Mouse (Mus musculus) lung, embryonic 16.5 days (tissue): ENCODE measurements around the gene Rapgef4. TPM values are rescaled to one million over a fixed set of nuclear protein-coding genes. Genes with fewer than 3 reads are reported as not detected.

Experiments
- ATAC-seq: fragments of 200-750 bp; cut with Nextera tagmentation; 2 replicates; pipeline ENCODE4 v1.8.0; 2017; ENCODE audit warnings: low read depth, mild to moderate bottlenecking, moderate library complexity
- H3K27ac ChIP-seq: fragments of 300-500 bp; sonication (generic); 2 replicates; pipeline ENCODE4 v1.5.1; 2014; ENCODE audit warnings: mild to moderate bottlenecking, control low read depth, low read length
- H3K27me3 ChIP-seq: fragments of 300-500 bp; sonication (generic); 2 replicates; pipeline ENCODE4 v1.6.1; 2014; ENCODE audit warnings: low read depth, low read length, mixed read lengths; ENCODE audit not compliant: control insufficient read depth, insufficient read depth
- H3K36me3 ChIP-seq: fragments of 300-500 bp; sonication (generic); 2 replicates; pipeline ENCODE4 v1.6.1; 2014; ENCODE audit warnings: low read length; ENCODE audit not compliant: control insufficient read depth, insufficient read depth
- H3K4me1 ChIP-seq: fragments of 300-500 bp; sonication (generic); replicated peaks from 2 replicates; pipeline ENCODE4 v1.6.1; 2014; ENCODE audit warnings: low read length, mixed read lengths; ENCODE audit not compliant: control insufficient read depth, insufficient read depth
- H3K4me2 ChIP-seq: fragments of 300-500 bp; sonication (generic); 2 replicates; pipeline ENCODE4 v1.6.1; 2014; ENCODE audit warnings: low read depth, low read length, control low read depth
- H3K4me3 ChIP-seq: fragments of 300-500 bp; sonication (generic); 2 replicates; pipeline ENCODE4 v1.5.1; 2014; ENCODE audit warnings: mild to moderate bottlenecking, low read length, control low read depth
- H3K9ac ChIP-seq: fragments of 300-500 bp; sonication (generic); 2 replicates; pipeline ENCODE4 v1.6.1; 2014; ENCODE audit warnings: low read length, control low read depth
- H3K9me3 ChIP-seq: fragments of 300-500 bp; sonication (generic); 2 replicates; pipeline ENCODE4 v1.6.1; 2016; ENCODE audit warnings: low read length; ENCODE audit not compliant: control insufficient read depth
- WGBS: fragments of 180-500 bp; shearing (Covaris S2); extraction: QIAGEN DNeasy Blood & Tissue Kit; methylation state at CpG from one replicate; pipeline ENCODE4 v1.1.7; 2014; 5-methylcytosine and 5-hydroxymethylcytosine counted together
- polyA plus RNA-seq: library from polyadenylated mRNA; unstranded; fragments of >200 nt; fragmentation: Nextera tagmentation; extraction: Ambion mirVana; gene quantifications from 2 replicates; pipeline ENCODE4 v1.2.1, GENCODE M21; 2015

Gene Rapgef4
- polyA plus RNA-seq, 1 experiment from 2014 or later: 3.7 TPM

DNA sequence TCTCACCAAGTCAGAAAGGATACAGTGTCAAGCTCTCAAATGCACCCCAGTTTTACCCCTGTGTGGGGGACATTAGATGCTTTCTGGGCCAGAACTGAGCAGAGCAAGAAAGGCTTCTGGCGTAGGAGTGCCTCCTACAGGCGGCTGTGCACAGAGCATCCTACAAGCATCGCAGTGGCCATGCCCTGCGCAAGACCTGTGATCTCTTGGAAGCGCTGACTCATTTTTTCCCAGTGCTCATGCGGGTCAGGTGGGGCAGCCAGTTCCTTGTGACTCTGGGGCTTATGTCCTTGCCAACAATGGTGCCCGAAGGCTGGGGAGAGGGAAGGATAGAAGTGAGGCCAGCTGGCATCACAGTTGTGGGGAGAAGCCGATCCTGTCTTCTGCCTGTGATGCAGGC, 54.6 kb downstream of the Rapgef4 start:
- Histone ChIP-seq H3K27me3 (no peaks in the 10 kb centered on the region), H3K9ac (no peak overlapping the region), H3K9me3 (no peaks in the 10 kb centered on the region), H3K27ac (no peak overlapping the region), H3K4me2 (no peak overlapping the region), H3K4me3 (no peak overlapping the region), H3K36me3 (no peaks in the 10 kb centered on the region), H3K4me1 (peaks cover 3% of the 10 kb centered on the region)
- 57% methylated on average over 8 of the region's 8 CpGs for WGBS
- ATAC-seq: peak; percentile 16; the same call in 1 of the 2 replicates

DNA sequence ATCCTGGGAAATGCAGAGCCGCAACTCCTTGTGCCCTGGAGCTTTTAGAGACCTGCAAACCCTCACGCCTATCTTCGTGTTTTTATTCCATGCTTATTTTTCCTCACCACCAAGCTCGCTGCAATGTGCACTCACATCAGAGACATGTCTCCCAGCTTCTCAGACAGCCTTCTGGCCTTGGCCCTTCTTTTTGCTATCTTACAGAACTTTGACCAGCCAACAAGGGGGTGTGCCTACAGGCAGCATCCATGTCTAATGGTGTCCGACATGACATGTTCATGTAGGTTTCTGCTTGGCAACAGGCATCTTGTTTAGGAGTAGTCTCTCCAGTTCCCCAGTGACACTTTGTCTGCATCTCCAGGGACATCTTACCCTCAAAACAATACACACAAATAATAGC, 56.3 kb downstream of the Rapgef4 start:
- Histone ChIP-seq H3K9ac (no peak overlapping the region), H3K9me3 (no peaks in the 10 kb centered on the region)
- WGBS: 85% methylated on average over 5 of the region's 5 CpGs

DNA sequence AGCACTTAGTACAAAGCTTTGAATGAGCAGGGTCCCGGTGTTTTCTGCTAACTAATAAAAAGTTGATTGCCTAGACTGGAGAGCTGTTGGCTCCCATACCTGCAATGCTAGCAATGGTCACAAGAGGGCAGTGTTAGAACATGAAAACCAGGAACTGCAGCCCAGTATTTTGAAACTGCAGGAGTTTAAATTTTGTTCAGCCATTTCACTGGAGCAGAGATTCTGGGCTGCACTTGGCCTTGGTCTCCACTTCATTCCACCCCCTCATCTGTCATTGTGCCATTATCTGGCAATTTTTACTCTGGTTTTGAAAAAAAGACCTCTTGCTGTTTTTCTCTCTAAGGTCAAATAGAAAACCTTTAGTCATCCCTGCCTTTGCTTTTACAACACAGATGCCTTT, 57.2 kb downstream of the Rapgef4 start:
- peak; percentile 79; the same call in 1 of the 2 replicates for ATAC-seq
- peak overlapping the region; percentile 20; the same call in 1 of the 2 replicates for H3K4me2 ChIP-seq

More for the DNA sequence above, 56.3 kb downstream of the Rapgef4 start:
- H3K4me3 ChIP-seq: no peak overlapping the region
- no peak overlapping the region for H3K4me2 ChIP-seq
- H3K4me1 ChIP-seq: peaks cover 3% of the 10 kb centered on the region
- H3K36me3 ChIP-seq: no peaks in the 10 kb centered on the region
- no peak for ATAC-seq
- H3K27me3 ChIP-seq: no peaks in the 10 kb centered on the region
- no peak overlapping the region for H3K27ac ChIP-seq

DNA sequence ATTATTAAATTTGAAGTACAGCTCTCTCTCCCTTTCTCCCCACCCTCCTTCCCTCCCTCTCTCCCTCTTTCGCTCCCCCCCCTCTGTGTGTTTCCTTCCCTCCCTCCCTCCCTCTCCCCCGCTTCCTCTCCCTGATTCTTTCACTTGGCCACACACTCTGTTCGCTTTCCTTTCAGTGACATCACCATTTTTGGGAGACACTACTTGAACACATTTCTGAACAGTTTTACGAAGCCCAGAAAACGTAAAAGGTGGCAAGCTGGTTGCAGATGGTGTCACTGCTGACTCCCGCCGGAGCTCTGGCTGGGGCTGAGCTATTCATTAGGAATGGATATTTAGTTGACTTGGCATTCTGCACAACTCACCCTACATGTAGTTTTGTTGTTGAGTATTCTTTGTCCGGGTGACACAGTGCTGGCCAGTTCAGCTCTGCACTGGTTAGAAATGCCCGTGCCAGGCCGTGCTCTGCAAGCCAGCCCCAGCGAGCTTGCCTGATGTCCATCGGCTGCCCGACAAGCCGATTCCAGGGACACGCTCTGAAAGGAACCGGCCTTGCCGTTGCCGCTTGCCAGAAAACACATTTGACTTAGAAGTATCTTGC, 57.7 kb downstream of the Rapgef4 start:
- Histone ChIP-seq H3K9ac (peak overlapping the region; percentile 0; the same call in 1 of the 2 replicates), H3K4me2 (peak overlapping the region; percentile 20; the same call in 1 of the 2 replicates), H3K4me1 (peaks cover 3% of the 10 kb centered on the region), H3K4me3 (0 out of 2 replicates have a peak overlapping the region, but pooled peaks have one; percentile 2), H3K27ac (peak overlapping the region; percentile 11; the same call in 1 of the 2 replicates), H3K27me3 (no peaks in the 10 kb centered on the region), H3K9me3 (no peaks in the 10 kb centered on the region), H3K36me3 (no peaks in the 10 kb centered on the region)
- WGBS: 56% methylated on average over 18 of the region's 18 CpGs
- peak; percentile 70; the same call in 1 of the 2 replicates for ATAC-seq

More for the DNA sequence above, 57.2 kb downstream of the Rapgef4 start:
- Histone ChIP-seq H3K9me3 (no peaks in the 10 kb centered on the region), H3K4me1 (peaks cover 3% of the 10 kb centered on the region), H3K4me3 (no peak overlapping the region), H3K27ac (no peak overlapping the region), H3K9ac (no peak overlapping the region), H3K27me3 (no peaks in the 10 kb centered on the region), H3K36me3 (no peaks in the 10 kb centered on the region)
- WGBS: 14% methylated on average over 1 of the region's 1 CpGs

DNA sequence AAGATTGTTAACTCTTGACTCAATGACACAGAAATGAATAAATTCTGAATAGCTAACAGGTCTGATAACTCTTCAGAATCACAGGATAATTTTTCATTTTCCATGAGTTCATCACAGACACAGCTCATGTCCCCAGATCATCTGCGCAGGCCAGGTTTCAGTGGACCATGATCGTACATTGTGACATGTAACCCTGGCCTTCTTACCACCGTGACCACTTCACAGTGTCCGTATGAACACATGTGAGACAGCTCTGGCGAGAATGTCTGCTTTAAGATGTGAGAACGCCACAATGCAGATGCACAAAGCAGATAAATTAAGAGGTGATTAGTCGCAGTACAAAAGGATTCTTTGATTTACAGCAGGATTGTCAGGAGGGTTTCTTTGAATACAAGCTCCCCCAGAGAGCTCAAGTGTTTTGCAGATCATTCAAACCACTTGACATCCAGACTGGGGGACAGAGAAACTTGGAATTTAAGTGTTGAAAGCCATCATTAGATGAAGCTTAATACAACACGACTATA, 58.5 kb downstream of the Rapgef4 start:
- ATAC-seq: no peak
- Histone ChIP-seq H3K4me2 (no peak overlapping the region), H3K4me3 (no peak overlapping the region), H3K9me3 (no peaks in the 10 kb centered on the region), H3K9ac (no peak overlapping the region), H3K27ac (no peak overlapping the region), H3K4me1 (peaks cover 3% of the 10 kb centered on the region), H3K36me3 (no peaks in the 10 kb centered on the region), H3K27me3 (no peaks in the 10 kb centered on the region)
- 69% methylated on average over 8 of the region's 8 CpGs for WGBS

DNA sequence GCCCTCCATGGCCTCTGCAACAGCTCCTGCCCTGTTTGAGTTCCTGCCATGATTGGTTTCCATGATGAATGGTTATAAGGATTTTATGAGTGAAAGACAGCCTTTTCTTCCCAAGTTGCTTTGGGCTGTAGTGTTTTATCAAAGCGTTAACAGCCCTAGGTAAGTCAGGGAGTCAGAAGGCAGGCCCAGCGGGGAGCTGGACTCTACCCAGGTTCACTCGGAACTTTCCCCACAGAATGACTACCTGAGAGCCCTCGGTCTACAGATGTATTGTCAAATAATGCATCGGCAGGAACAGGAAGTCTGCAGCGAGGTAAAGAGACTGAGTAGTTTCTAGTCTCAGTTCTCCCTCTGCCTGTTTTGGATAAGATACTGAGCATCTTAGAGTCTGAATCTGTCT, 60.0 kb downstream of the Rapgef4 start:
- 87% methylated on average over 6 of the region's 6 CpGs for WGBS

DNA sequence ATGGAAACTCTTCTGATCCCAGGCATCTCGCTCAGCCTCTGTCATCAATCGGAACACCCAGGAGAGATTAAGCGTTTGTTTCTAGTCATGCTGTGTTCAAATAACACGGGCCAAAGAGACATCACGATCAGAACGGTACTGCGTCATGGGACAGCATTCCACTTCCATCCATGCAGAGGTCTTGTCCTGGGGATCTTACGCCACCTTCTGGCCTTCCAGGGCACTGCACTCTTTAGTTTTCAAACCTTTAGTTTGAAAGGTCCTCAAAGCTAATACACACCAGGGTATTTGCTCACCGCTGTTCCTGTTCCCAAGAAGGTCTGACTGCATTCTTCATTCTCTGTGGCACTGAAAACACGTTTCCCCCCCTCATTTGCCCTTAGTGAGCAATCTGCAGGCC, 61.1 kb downstream of the Rapgef4 start:
- H3K9me3 ChIP-seq: no peaks in the 10 kb centered on the region
- no peak overlapping the region for H3K4me2 ChIP-seq
- H3K36me3 ChIP-seq: no peaks in the 10 kb centered on the region
- 87% methylated on average over 10 of the region's 10 CpGs for WGBS
- no peak overlapping the region for H3K4me3 ChIP-seq
- H3K27ac ChIP-seq: no peak overlapping the region
- H3K4me1 ChIP-seq: peaks cover 3% of the 10 kb centered on the region
- ATAC-seq: no peak
- no peaks in the 10 kb centered on the region for H3K27me3 ChIP-seq
- no peak overlapping the region for H3K9ac ChIP-seq

More for the DNA sequence above, 60.0 kb downstream of the Rapgef4 start:
- Histone ChIP-seq H3K4me3 (no peak overlapping the region), H3K9me3 (no peaks in the 10 kb centered on the region), H3K27ac (no peak overlapping the region), H3K4me1 (peaks cover 3% of the 10 kb centered on the region), H3K4me2 (no peak overlapping the region), H3K36me3 (no peaks in the 10 kb centered on the region), H3K27me3 (no peaks in the 10 kb centered on the region), H3K9ac (no peak overlapping the region)
- ATAC-seq: no peak

DNA sequence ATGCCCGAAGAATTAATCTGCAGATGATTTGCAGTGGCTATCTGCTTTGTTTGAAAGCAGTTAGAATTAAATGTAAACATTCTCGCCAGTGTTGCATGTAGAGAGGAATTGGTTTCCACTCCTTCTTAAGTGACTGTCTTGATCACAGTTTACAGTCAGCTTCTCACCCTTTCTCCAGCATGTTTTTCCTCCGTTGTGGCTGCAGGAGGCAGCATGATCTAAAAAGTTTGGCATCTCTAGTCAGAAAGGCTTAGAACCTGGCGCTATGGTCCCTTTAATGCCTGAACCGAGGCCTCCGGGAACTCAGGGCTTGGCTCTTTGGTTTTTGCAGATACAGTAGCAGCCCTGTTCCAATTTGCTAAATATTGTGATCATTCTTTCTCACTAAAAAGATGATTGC, 63.2 kb downstream of the Rapgef4 start:
- WGBS: 15% methylated on average over 6 of the region's 6 CpGs
- Histone ChIP-seq H3K27ac (no peak overlapping the region), H3K4me2 (no peak overlapping the region), H3K9ac (no peak overlapping the region), H3K4me1 (no peaks in the 10 kb centered on the region), H3K4me3 (no peak overlapping the region), H3K36me3 (no peaks in the 10 kb centered on the region), H3K27me3 (no peaks in the 10 kb centered on the region), H3K9me3 (no peaks in the 10 kb centered on the region)
- ATAC-seq: peak; percentile 38; the same call in 1 of the 2 replicates

DNA sequence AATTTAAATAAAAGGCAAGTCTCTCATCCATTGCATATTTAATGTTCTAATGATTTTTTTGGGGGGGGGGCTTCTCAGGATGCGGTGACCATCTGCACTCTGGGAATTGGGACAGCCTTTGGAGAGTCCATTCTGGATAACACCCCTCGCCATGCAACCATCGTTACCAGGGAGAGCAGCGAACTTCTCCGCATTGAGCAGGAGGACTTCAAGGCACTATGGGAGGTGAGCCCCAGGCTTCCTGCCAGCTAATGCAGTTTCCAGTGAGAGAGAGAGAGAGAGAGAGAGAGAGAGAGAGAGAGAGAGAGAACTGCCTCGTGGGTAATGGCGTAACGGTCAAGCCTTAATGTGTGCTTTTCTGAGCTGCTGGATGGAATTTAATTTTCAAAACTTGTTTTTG, 64.0 kb downstream of the Rapgef4 start:
- Histone ChIP-seq H3K4me3 (no peak overlapping the region), H3K27me3 (no peaks in the 10 kb centered on the region), H3K9ac (no peak overlapping the region), H3K27ac (no peak overlapping the region), H3K4me2 (no peak overlapping the region), H3K9me3 (no peaks in the 10 kb centered on the region), H3K36me3 (no peaks in the 10 kb centered on the region), H3K4me1 (no peaks in the 10 kb centered on the region)
- whole genome bisulfite sequencing: 80% methylated on average over 8 of the region's 8 CpGs
- no peak for ATAC-seq
